Mouse (Mus musculus) kidney, postnatal 0 days (tissue): Measurements from ENCODE around the gene Fam166a. TPM values are rescaled to one million over a fixed set of nuclear protein-coding genes. Genes with fewer than 3 reads are reported as not detected.

Experiments used
- ATAC-seq: fragments of 200-750 bp; cut with Nextera tagmentation; replicated peaks from 2 replicates; pipeline ENCODE4 v1.8.0; 2017; ENCODE audit warnings: low read depth, moderate number of reproducible peaks, moderate TSS enrichment, moderate library complexity; ENCODE audit not compliant: low FRiP score
- DNase-seq: peaks from one replicate; pipeline ENCODE4 v3.0.0-alpha.2; 2016; ENCODE audit warnings: low spot score
- H3K27ac ChIP-seq: fragments of 300-500 bp; sonication (generic); 2 replicates; pipeline ENCODE4 v1.5.1; 2014; ENCODE audit warnings: mild to moderate bottlenecking
- H3K27me3 ChIP-seq: fragments of 300-500 bp; sonication (generic); 2 replicates; pipeline ENCODE4 v1.6.1; 2014; ENCODE audit warnings: low read length, mixed read lengths; ENCODE audit not compliant: insufficient read depth
- H3K36me3 ChIP-seq: fragments of 300-500 bp; sonication (generic); 2 replicates; pipeline ENCODE4 v1.6.1; 2014; ENCODE audit warnings: low read length, mixed read lengths; ENCODE audit not compliant: insufficient read depth
- H3K4me1 ChIP-seq: fragments of 300-500 bp; sonication (generic); replicated peaks from 2 replicates; pipeline ENCODE4 v1.6.1; 2014; ENCODE audit warnings: antibody characterized with exemption, low read length, mixed read lengths; ENCODE audit not compliant: insufficient read depth
- H3K4me2 ChIP-seq: fragments of 300-500 bp; sonication (generic); 2 replicates; pipeline ENCODE4 v1.6.1; 2014; ENCODE audit warnings: mild to moderate bottlenecking, low read length, moderate library complexity, mixed read lengths
- H3K4me3 ChIP-seq: fragments of 300-500 bp; sonication (generic); replicated peaks from 2 replicates; pipeline ENCODE4 v1.5.1; 2014; ENCODE audit warnings: low read depth, low read length
- H3K9ac ChIP-seq: fragments of 300-500 bp; sonication (generic); 2 replicates; pipeline ENCODE4 v1.6.1; 2014; ENCODE audit warnings: low read depth, low read length
- H3K9me3 ChIP-seq: fragments of 300-500 bp; sonication (generic); replicated peaks from 2 replicates; pipeline ENCODE4 v1.6.1; 2016; ENCODE audit warnings: low read length, inconsistent platforms, mixed read lengths
- CTCF ChIP-seq: IDR thresholded peaks from 2 replicates; pipeline ENCODE4 v1.5.1; 2016; ENCODE audit warnings: antibody characterized with exemption, low read depth, mild to moderate bottlenecking, moderate library complexity
- WGBS: fragments of 180-500 bp; shearing (Covaris S2); extraction: QIAGEN DNeasy Blood & Tissue Kit; methylation state at CpG from one replicate; pipeline ENCODE4 v1.1.7; 2014; 5-methylcytosine and 5-hydroxymethylcytosine counted together
- polyA plus RNA-seq: library from polyadenylated mRNA; unstranded; fragments of >200 nt; fragmentation: Nextera tagmentation; extraction: Ambion mirVana; gene quantifications from 2 replicates; pipeline ENCODE4 v1.2.1, GENCODE M21; 2015

Fam166a gene
- polyA plus RNA-seq, 1 experiment from 2014 or later: 0.28 TPM

DNA sequence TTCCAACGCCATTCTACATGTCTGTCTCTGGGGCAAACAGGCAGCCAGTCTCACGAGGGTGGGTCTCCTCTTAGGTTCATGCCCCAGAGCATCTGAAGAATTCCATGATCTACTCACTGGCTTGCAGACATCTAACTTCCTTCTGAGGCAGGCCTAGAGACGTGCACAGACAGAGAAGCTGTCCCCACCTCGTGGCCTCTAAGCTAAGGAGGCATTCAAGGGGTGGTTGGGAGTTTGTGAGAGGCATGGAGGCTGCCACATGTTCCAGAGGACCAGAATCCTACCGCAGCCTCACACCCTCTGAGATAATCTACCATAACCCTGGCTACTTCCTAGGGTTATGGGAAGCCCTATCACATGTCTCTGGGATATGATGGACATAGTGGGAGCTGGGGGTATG is 24.5 kb upstream of the Fam166a start:
- no peak for DNase-seq
- no peak for TF ChIP-seq CTCF

DNA sequence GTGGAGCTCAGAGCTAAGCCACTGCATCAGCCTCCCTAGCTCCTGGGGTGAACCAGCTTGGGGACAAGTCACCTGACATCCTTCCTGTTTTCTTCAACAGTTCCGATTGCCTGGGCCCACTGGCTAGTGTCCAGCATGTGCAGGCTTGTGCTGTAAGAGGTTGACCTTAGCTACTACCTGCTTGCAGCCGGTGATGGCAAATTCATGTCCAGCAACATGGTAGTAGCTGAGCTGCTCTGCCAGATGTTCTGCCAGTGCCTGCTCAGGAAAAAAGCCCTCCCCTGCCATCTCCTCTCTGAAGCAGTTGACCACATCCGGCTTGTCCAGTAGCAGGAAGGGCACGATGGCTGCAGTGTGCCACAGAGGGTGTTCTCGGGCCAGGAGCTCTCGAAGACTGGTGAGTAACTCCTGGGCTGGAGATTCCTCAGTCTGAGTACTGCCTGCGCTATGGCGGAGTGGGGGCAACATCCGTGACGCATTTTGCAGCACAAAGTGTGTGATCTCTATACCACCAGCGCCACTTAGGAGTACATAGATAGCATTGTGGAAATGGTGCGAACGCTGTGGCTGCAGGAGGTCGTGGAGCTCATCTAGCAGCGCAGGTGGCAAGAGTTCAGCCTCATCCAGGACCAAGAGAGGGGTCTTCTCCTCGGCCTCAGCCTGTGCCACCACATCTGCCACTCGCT is 23.9 kb upstream of the Fam166a start:
- H3K4me1 ChIP-seq: peaks cover 14% of the 10 kb centered on the region
- H3K4me2 ChIP-seq: peak overlapping the region; percentile 65
- peaks cover under 1% of the 10 kb centered on the region; the same call in 1 of the 2 replicates for H3K36me3 ChIP-seq
- ATAC-seq (no peak), DNase-seq (no peak)
- H3K9me3 ChIP-seq: no peaks in the 10 kb centered on the region
- no peak for TF ChIP-seq CTCF
- WGBS: 83% methylated on average over 17 of the region's 17 CpGs
- H3K4me3 ChIP-seq: no peak overlapping the region
- H3K27me3 ChIP-seq: no peaks in the 10 kb centered on the region
- 0 out of 2 replicates have a peak overlapping the region, but pooled peaks have one; percentile 31 for H3K27ac ChIP-seq
- H3K9ac ChIP-seq: no peak overlapping the region

More for the DNA sequence above, 24.5 kb upstream of the Fam166a start:
- H3K4me1 ChIP-seq: peaks cover 14% of the 10 kb centered on the region
- H3K4me2 ChIP-seq: peak overlapping the region; percentile 65
- H3K9me3 ChIP-seq: no peaks in the 10 kb centered on the region
- no peak overlapping the region for H3K9ac ChIP-seq
- 76% methylated on average over 5 of the region's 5 CpGs for WGBS
- ATAC-seq: no peak
- H3K36me3 ChIP-seq: no peaks in the 10 kb centered on the region
- H3K27me3 ChIP-seq: no peaks in the 10 kb centered on the region
- H3K27ac ChIP-seq: peak overlapping the region; percentile 43; the same call in 1 of the 2 replicates
- no peak overlapping the region for H3K4me3 ChIP-seq

DNA sequence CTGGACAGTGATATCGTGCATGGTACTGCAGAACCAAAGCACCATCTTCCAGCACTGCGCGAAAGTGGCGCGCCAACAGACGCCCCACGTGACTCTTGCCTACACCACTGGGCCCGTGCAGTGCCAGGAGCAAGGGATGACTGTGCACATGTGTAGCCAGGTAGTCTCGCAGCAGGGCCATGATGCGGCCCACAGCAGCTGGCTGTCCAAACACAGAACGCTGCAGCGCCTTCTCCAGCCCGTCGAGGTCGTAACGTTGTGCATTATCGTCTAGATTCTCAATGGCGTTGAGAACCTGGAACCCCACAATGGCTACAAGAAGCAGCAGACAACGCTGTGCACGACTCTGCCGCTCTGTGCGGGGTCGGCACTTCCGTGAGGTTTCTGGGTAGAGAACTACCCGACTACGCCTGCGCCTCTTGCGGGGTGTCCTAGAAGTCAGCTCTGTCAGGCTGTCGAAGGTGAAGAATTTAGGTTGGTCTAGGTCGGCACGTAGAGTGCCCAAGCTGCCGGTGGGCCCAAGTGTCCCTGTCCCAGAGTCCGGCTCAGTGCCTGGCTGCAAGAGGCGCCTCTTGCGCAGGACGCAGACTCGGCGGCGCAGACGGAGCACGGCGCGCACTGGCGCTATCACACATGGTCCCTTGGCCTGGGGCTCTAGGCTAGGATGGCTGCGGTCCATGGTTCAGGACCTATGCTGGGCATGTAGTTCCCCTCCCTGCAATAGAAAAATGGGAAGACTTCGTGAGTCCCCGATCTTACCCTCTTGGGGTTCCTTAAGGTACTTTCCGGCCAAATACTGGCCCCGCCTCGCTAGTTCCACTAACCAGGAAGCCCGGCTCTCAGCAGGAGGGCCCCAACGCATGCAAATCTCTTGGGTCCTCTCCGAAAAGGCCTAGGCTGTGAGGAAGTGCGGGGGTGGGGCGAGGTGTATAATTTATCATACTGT is 23.1 kb upstream of the Fam166a start:
- 19% methylated on average over 55 of the region's 55 CpGs for WGBS
- ATAC-seq: no peak

DNA sequence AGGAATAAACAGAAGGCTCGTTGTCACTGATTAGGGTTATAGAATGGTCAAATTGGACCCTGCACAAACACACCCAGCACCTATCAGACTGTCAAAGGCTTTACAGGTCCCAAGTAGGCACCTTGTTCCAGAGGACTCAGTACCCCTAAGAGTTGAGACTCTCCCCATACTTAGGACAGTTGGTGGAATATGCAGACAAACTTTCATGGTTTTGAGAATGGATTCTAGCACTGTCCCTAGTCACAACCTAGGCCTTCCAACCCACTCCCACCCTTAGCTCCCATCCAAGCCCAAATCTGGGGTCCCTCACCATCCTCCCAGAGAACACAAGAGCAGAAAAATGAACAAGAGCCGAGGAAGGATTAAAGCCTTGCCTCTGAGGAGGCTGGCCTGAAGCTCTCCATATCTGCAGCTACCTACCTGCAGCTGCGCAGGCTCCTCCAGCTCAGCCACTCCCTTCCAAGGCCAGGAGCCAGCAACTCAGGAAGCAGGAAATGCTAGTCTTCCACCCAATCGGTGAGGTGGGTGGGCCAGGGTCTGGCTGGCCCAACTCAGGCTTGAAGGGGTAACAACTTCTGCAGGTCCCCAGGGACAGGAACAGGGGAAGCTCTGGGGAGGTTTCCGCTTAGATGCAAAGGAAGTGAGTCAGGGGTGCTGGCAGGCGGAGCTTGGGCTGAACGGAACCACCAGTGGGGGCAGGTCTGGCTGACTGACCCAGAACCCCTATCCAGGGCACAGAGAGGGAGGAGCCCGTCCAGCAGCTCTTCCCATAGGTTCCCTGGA is 22.2 kb upstream of the Fam166a start, which contains the start of gene Tor4a:
Gene Tor4a (minus strand): TSS at position 715 of the 783 bp plus-strand sequence.
- Histone ChIP-seq H3K27ac (peak within 1 kb of the TSS; percentile 91), H3K9ac (peak within 1 kb of the TSS; percentile 50)
- peak; percentile 71 for ATAC-seq

More for the DNA sequence above, 23.1 kb upstream of the Fam166a start:
- H3K9ac ChIP-seq: peak overlapping the region; percentile 50
- H3K36me3 ChIP-seq: peaks cover 9% of the 10 kb centered on the region
- H3K4me2 ChIP-seq: peak overlapping the region; percentile 65
- peak; percentile 61 for DNase-seq
- H3K4me3 ChIP-seq: peak overlapping the region; percentile 37
- no peaks in the 10 kb centered on the region for H3K9me3 ChIP-seq
- peaks cover 14% of the 10 kb centered on the region for H3K4me1 ChIP-seq
- peak overlapping the region; percentile 91 for H3K27ac ChIP-seq
- no peak for TF ChIP-seq CTCF
- no peaks in the 10 kb centered on the region for H3K27me3 ChIP-seq

DNA sequence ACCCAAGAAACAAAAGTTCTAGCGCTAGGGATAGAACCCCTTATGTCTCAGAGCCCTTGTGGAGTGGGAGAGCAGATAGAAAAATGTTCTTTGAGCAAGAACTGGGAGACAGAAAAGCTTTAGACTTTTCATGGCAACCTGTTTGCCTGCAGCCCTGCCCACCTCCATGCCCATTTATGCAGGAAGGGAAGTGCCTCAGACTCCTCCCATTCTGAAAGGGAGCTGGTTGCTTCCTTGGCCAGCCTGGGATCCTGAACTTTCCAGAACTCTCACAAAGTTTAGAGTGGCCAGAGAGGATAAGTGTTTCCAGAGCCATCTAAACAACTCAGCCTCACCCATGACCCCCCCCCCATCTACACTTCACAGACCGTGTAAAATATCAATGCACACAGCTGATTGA is 21.4 kb upstream of the Fam166a start:
- no peaks in the 10 kb centered on the region for H3K9me3 ChIP-seq
- 22% methylated on average over 2 of the region's 2 CpGs for WGBS
- TF ChIP-seq CTCF: no peak
- peaks cover 21% of the 10 kb centered on the region for H3K36me3 ChIP-seq
- peaks cover 14% of the 10 kb centered on the region for H3K4me1 ChIP-seq
- ATAC-seq (no peak), DNase-seq (no peak)
- 0 out of 2 replicates have a peak overlapping the region, but pooled peaks have one; percentile 14 for H3K9ac ChIP-seq
- peak overlapping the region; percentile 91 for H3K27ac ChIP-seq
- H3K4me2 ChIP-seq: peak overlapping the region; percentile 65
- no peaks in the 10 kb centered on the region for H3K27me3 ChIP-seq
- H3K4me3 ChIP-seq: no peak overlapping the region

More for the DNA sequence above, 22.2 kb upstream of the Fam166a start, which contains the start of gene Tor4a:
- peak within 1 kb of the TSS; percentile 37 for H3K4me3 ChIP-seq
- peak within 1 kb of the TSS; percentile 65 for H3K4me2 ChIP-seq
- no peak; the same call in 1 of the 2 replicates for TF ChIP-seq CTCF
- no peaks in the 10 kb centered on the region for H3K9me3 ChIP-seq
- no peaks in the 10 kb centered on the region for H3K27me3 ChIP-seq
- DNase-seq: peak; percentile 90
- H3K36me3 ChIP-seq: peaks cover 18% of the 10 kb centered on the region
- 13% methylated on average over 8 of the region's 8 CpGs for WGBS
- peaks cover 14% of the 10 kb centered on the region for H3K4me1 ChIP-seq
